Mouse (Mus musculus): ENCODE data around the gene Clstn3.

DNA sequence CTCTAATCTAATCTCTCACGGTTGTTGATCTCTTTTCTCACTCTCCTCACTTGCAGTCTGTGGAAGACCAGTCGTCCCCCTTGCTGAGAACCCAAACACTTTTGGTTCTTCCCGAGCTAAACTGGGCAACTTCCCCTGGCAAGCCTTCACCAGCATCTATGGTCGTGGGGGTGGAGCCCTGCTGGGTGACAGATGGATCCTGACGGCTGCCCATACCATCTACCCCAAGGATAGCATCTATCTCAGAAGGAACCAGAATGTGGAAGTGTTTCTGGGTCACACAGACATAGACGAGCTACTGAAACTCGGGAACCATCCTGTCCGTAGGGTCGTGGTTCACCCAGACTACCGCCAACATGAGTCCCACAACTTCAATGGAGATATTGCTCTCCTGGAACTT, 43.7 kb upstream of the Clstn3 start:
- no peak for TF ChIP-seq CTCF (IDR thresholded peaks at IDR 0.05; ENCODE audit: borderline replicate concordance, insufficient read depth, low read depth, low read length)
- TF ChIP-seq POLR2A (IDR thresholded peaks at IDR 0.05; ENCODE audit: borderline replicate concordance, insufficient read depth, low read length): no peak

Measured in cerebellum, adult 2 months (tissue).